Mouse (Mus musculus): Measurements from ENCODE around the gene Npas3.

DNA sequence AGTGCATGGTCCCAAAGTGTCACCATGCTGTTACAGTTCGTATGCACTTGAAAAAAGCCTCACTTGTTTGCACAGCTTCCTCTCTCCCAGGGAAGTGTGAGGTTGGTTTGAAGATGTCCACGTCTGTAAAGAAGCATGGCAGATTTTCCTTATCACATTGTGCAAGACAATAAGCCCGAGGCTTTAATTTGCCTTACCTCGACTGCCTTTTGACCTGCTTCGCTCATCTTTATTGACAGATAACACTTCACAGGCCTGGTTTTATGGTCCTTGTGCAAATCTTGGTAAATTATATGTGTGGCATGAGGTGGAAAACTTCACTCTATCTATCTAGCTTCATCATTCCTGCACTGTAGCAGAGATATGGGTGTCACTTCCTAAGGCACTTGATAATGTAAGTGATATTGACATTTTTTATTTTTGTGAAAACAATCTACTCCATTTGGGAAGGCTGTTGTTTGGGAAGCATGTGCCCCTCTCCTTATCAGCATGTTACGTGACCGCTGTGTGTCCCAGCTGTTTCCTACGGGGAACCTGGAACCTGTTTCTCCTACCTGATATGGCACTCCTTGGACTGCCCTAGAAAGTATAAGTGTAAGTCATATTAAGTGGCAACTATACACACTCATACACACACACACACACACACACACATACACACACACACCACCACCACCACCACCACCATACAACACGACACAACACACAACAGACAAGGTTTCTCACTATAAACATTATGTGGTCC is 450.2 kb downstream of the Npas3 start:
- no peak for TF ChIP-seq CTCF (IDR thresholded peaks at IDR 0.05; ENCODE audit: low read depth, low read length)
- TF ChIP-seq POLR2A (IDR thresholded peaks at IDR 0.05; ENCODE audit: insufficient read depth, low read length): no peak
- no peak for TF ChIP-seq EP300 (IDR thresholded peaks at IDR 0.05; ENCODE audit: insufficient read depth, low read depth, low read length)

All from ES-Bruce4 (cell line).